Mouse (Mus musculus): ENCODE measurements around the gene Kif20b.

Kif20b gene

DNA sequence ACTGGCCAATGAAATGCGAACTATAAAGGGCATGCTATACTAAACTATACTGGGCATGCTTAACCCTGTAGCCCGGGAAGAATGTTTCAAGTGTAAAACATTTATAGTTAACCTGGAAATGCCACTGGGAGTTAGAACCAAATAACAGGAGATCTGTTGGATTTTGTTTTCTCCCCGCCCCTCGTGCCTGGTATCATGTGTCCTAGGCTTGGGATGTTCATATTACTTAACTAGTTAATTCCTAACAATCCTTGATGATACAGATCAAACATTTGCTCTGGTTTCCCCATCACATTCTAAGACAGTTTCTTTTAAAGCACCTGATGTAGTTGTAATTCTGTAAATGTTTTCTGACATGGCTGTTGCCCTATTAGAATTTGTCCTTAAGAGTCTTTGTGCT lies 2.1 kb upstream of the Kif20b start:
- DNase-seq (ENCODE audit: low read depth, low spot score), result no peak

DNA sequence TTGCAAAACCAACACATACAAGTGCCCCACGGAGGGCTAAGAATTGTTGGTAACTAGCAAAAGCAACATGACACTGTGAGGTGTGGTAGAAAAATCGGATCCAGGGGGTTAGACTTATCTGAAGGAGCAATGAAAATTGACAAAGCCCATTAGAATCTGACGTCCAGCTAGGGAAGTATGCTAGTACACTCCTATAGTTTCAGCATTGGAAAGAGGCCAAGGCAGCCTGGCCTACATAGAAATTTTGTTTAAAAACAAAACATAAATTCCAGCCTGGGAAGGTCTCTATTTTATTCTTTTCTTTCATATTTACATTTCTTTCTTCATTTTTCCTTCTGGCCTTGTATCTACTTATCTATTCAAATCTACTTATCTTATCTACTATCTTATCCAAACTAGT lies 1.6 kb upstream of the Kif20b start:
- DNase-seq (ENCODE audit: low read depth, low spot score), result no peak

DNA sequence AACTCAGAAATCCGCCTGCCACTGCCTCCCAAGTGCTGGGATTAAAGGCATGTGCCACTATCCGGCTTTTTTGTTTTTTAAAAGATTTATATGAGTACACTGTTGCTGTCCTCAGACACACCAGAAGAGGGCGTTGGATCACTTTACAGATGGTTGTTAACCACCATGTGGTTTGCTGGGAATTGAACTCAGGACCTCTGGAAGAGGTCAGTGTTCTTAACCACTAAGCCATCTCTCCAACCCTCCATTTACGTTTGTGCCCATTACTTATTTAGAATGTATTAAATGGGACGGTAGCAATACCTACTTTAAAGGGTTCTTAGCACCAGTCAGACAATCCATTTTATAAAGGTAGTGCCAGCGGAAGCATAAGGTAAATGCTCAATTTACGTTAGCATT lies 909 bp upstream of the Kif20b start:
- DNase-seq (ENCODE audit: low read depth, low spot score), result no peak

- no peak for DNase-seq (ENCODE audit: low read depth, low spot score)
These were observed 422 bp downstream of the Kif20b start for GRCm38 (mm10) chr19:34922603-34922963.

DNA sequence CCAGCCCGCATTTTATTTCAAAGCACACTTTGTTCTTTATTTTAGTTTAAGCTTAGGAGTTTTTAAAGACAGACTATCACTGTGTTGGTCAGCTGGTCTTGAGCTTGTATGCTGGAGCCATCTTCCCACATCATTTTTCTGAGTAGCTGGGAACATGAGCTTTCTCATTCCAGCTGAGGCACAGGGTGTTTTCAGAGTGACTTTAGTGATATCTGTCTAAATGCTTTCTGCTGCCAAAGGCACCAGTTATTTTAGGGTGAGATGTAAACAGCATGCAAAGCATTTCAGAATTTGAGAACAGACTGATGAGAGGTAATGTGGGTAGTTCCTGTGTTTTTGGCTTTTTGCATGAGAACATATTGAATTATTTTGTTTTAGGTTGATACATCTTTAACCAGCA lies 25.0 kb downstream of the Kif20b start:
- DNase-seq (ENCODE audit: low read depth, low spot score), result no peak

GRCm38 (mm10) chr19:34953842-34954541 lies 31.8 kb downstream of the Kif20b start:
- DNase-seq (ENCODE audit: low read depth, low spot score), result no peak

- peak; percentile 70 for DNase-seq (ENCODE audit: low read depth, low spot score)
These were observed 37.2 kb downstream of the Kif20b start for GRCm38 (mm10) chr19:34959369-34959768.

DNA sequence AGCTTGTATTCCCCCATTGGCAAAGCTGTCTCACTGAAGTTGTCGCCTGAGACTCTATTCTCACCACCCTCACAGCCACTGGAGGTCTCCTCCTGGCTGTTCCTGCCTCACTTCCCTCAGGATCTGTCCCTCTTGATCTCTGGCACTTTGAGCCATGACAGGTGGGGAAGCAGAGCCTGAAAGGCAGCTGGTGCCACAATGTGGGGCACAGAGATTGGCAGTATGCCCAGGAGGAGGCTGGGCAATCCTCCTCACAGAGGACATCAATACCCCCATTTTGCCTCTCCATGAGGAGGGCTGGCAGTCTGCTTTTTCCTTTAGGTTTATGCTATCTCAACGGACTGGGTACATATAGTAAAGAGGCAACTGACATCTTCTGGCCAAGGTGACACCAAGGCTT lies 62.6 kb downstream of the Kif20b start:
- no peak for DNase-seq (ENCODE audit: low read depth, low spot score)

DNA sequence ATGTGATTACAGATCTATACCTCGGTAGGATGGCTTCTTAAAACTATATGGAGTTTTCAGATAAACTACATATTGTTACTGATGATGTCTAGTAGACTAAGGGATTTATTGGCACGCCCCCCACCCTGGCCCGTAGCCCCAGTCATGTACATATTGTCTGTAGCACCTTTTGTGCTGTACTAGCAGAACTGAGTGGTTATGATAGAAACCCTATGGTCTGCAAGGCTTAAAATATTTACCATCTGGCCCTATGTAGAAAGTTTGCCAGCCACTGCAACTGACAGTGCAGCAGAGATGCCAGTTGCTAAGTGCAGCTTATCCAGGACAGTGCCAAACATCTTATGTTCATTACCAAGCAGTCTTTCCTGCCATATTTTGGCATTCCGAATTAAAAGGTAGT lies 68.3 kb downstream of the Kif20b start:
- DNase-seq (ENCODE audit: low read depth, low spot score), result no peak

- no peak for DNase-seq (ENCODE audit: low read depth, low spot score)
These were observed 70.9 kb downstream of the Kif20b start for GRCm38 (mm10) chr19:34992969-34993527.

GRCm38 (mm10) chr19:35015058-35015457 lies 92.9 kb downstream of the Kif20b start:
- no peak for DNase-seq (ENCODE audit: low read depth, low spot score)

GRCm38 (mm10) chr19:35017474-35018208 lies 95.5 kb downstream of the Kif20b start:
- DNase-seq (ENCODE audit: low read depth, low spot score), result no peak

DNA sequence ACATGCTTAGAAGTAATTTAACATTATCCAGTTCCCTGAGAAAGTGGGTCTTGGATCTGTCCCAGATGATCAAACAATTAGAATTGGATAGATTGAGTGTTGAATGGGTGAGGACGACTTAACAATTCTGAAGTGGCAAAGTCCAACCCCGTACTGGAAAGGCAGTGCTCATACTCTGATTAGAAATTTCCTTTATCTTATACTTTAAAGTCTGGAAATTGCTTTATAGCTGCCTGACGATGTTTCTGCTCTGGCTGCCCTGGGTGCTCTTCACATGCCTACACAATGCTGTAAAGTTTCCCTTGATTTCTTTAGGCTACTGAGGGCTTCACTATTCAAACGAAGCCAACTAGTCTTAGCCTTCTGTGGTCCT lies 96.0 kb downstream of the Kif20b start:
- no peak for DNase-seq (ENCODE audit: low read depth, low spot score)

Data from CD4-positive helper T cell, adult 2 months (primary cell).